Mouse (Mus musculus): Measurements from ENCODE around the gene Ets1. TPM values are rescaled to one million over a fixed set of nuclear protein-coding genes. Genes with fewer than 3 reads are reported as not detected.

Ets1 gene
- total and polyA plus RNA-seq, 3 experiments, result 10.0 to 23.5 (median 19.8) TPM

GRCm38 (mm10) chr9:32745079-32745763 is 109.2 kb downstream of the Ets1 start:
- no peaks in the 10 kb centered on the region for H3K9me3 ChIP-seq (replicated peaks; ENCODE audit: low read length)
- dilution Hi-C loops (cut with MboI; ENCODE audit: extremely low pct_ligation_motif_present, extremely low pct_unique_long_range_greater_than_20kb, low sequenced_read_pairs), result no loop called here
- H3K27me3 ChIP-seq (replicated peaks), result no peaks in the 10 kb centered on the region
- H3K9ac ChIP-seq (ENCODE audit: insufficient read depth, low read depth), result no peak overlapping the region
- DNase-seq (ENCODE audit: extremely low read depth), result peak; percentile 89
- in situ Hi-C loops (cut with MboI; ENCODE audit: low pct_ligation_motif_present, low pct_unique_long_range_greater_than_20kb, low sequenced_read_pairs), result no loop called here
- peaks cover 38 to 98% of the 10 kb centered on the region in 2 experiments for H3K4me1 ChIP-seq (ENCODE audit: control insufficient read depth in 1 of 2, insufficient read depth in 2 of 2)
- no peaks in the 10 kb centered on the region for H3K79me2 ChIP-seq (replicated peaks; ENCODE audit: control insufficient read depth, extremely low read depth, insufficient read depth, poor library complexity, severe bottlenecking)
- TF ChIP-seq MXI1 (IDR thresholded peaks at IDR 0.05; ENCODE audit: low read depth, low read length) (0 out of 2 replicates have a peak, but pooled peaks have one; percentile 17), NELFE (IDR thresholded peaks at IDR 0.05; ENCODE audit: low read depth, low read length) (no peak), PAX5 (IDR thresholded peaks at IDR 0.05; ENCODE audit: low read length) (no peak), JUND (conservative IDR thresholded peaks at IDR 0.05; ENCODE audit: low read depth, low read length) (peak; percentile 86), MAX (IDR thresholded peaks at IDR 0.05; ENCODE audit: low read length) (0 out of 2 replicates have a peak, but pooled peaks have one; percentile 34), SMC3 (IDR thresholded peaks at IDR 0.05; ENCODE audit: low read depth, low read length) (no peak), BHLHE40 (IDR thresholded peaks at IDR 0.05; ENCODE audit: low read depth, low read length) (peak; percentile 87), MAFK (IDR thresholded peaks at IDR 0.05; ENCODE audit: insufficient replicate concordance, low read length) (peak; percentile 58; the same call in 1 of the 2 replicates), ZC3H11A (IDR thresholded peaks at IDR 0.05; ENCODE audit: low read depth, low read length) (no peak), MEF2A (IDR thresholded peaks at IDR 0.05; ENCODE audit: borderline replicate concordance, low read depth, low read length) (peak; percentile 90), ETS1 (conservative IDR thresholded peaks at IDR 0.05; ENCODE audit: low read depth, low read length) (peak; percentile 93), TBP (conservative IDR thresholded peaks at IDR 0.05; ENCODE audit: low read depth, low read length) (0 out of 2 replicates have a peak, but pooled peaks have one; percentile 32), IRF4 (IDR thresholded peaks at IDR 0.05; ENCODE audit: low read depth, low read length) (peak; percentile 95), EP300 (IDR thresholded peaks at IDR 0.05; ENCODE audit: low read length) (peak; percentile 86), JUN (IDR thresholded peaks at IDR 0.05; ENCODE audit: insufficient read depth, low read depth, low read length) (peak; percentile 86), MAZ (IDR thresholded peaks at IDR 0.05; ENCODE audit: low read depth, low read length) (peak; percentile 60; the same call in 1 of the 2 replicates)
- H3K4me2 ChIP-seq (ENCODE audit: insufficient read depth, low read depth, poor library complexity, severe bottlenecking), result peak overlapping the region; percentile 62
- H3K36me3 ChIP-seq (replicated peaks in 1 of 2; ENCODE audit: control insufficient read depth in 1 of 2, insufficient read depth in 1 of 2, low read length in 1 of 2), result peaks cover 0 to 48% of the 10 kb centered on the region in 2 experiments
- H3K4me3 ChIP-seq (replicated peaks in 1 of 3; ENCODE audit: low read depth in 2 of 3, low read length in 2 of 3, poor library complexity in 1 of 3), result no peak overlapping the region
- no peak overlapping the region for H3K27ac ChIP-seq (ENCODE audit: insufficient read depth, low read depth)

- Histone ChIP-seq H3K27me3 (replicated peaks) (no peaks in the 10 kb centered on the region), H3K9me3 (replicated peaks; ENCODE audit: low read length) (no peaks in the 10 kb centered on the region), H3K36me3 (replicated peaks in 1 of 2; ENCODE audit: control insufficient read depth in 1 of 2, insufficient read depth in 1 of 2, low read length in 1 of 2) (peaks cover 0 to 47% of the 10 kb centered on the region in 2 experiments), H3K9ac (ENCODE audit: insufficient read depth, low read depth) (no peak overlapping the region), H3K27ac (ENCODE audit: insufficient read depth, low read depth) (0 out of 2 replicates have a peak overlapping the region, but pooled peaks have one; percentile 5), H3K4me2 (ENCODE audit: insufficient read depth, low read depth, poor library complexity, severe bottlenecking) (peak overlapping the region; percentile 7; the same call in 1 of the 2 replicates), H3K4me1 (ENCODE audit: control insufficient read depth in 1 of 2, insufficient read depth in 2 of 2) (peaks cover 40 to 98% of the 10 kb centered on the region in 2 experiments), H3K4me3 (replicated peaks in 1 of 3; ENCODE audit: low read depth in 2 of 3, low read length in 2 of 3, poor library complexity in 1 of 3) (no peak overlapping the region), H3K79me2 (replicated peaks; ENCODE audit: control insufficient read depth, extremely low read depth, insufficient read depth, poor library complexity, severe bottlenecking) (no peaks in the 10 kb centered on the region)
- no peak for TF ChIP-seq JUND (conservative IDR thresholded peaks at IDR 0.05; ENCODE audit: low read depth, low read length)
- no peak for TF ChIP-seq MXI1 (IDR thresholded peaks at IDR 0.05; ENCODE audit: low read depth, low read length)
- no peak for TF ChIP-seq ZMIZ1 (IDR thresholded peaks at IDR 0.05; ENCODE audit: low read depth, low read length)
- TF ChIP-seq E2F4 (IDR thresholded peaks at IDR 0.05; ENCODE audit: insufficient replicate concordance, low read depth, low read length), result no peak
- no peak for TF ChIP-seq KAT2A (IDR thresholded peaks at IDR 0.05; ENCODE audit: insufficient replicate concordance, low read length)
- 0 out of 2 replicates have a peak, but pooled peaks have one; percentile 14 for TF ChIP-seq ZNF384 (IDR thresholded peaks at IDR 0.05; ENCODE audit: low read depth, low read length)
- TF ChIP-seq ETS1 (conservative IDR thresholded peaks at IDR 0.05; ENCODE audit: low read depth, low read length), result peak; percentile 75
- TF ChIP-seq BHLHE40 (IDR thresholded peaks at IDR 0.05; ENCODE audit: low read depth, low read length), result peak; percentile 52; the same call in 1 of the 2 replicates
- TF ChIP-seq MEF2A (IDR thresholded peaks at IDR 0.05; ENCODE audit: borderline replicate concordance, low read depth, low read length), result peak; percentile 55; the same call in 1 of the 2 replicates
- TF ChIP-seq ZKSCAN1 (IDR thresholded peaks at IDR 0.05; ENCODE audit: borderline replicate concordance, low read depth, low read length), result no peak
- TF ChIP-seq IRF4 (IDR thresholded peaks at IDR 0.05; ENCODE audit: low read depth, low read length), result no peak
- no peak for TF ChIP-seq TBP (conservative IDR thresholded peaks at IDR 0.05; ENCODE audit: low read depth, low read length)
- TF ChIP-seq CHD2 (IDR thresholded peaks at IDR 0.05; ENCODE audit: low read length), result peak; percentile 21; the same call in 1 of the 2 replicates
- no peak for TF ChIP-seq UBTF (IDR thresholded peaks at IDR 0.05; ENCODE audit: low read depth, low read length)
- peak; percentile 20 for TF ChIP-seq SIN3A (IDR thresholded peaks at IDR 0.05; ENCODE audit: low read length)
- TF ChIP-seq TCF12 (IDR thresholded peaks at IDR 0.05; ENCODE audit: low read depth, low read length), result peak; percentile 78
- peak; percentile 67; the same call in 1 of the 2 replicates for TF ChIP-seq EP300 (IDR thresholded peaks at IDR 0.05; ENCODE audit: low read length)
- no peak for TF ChIP-seq SMC3 (IDR thresholded peaks at IDR 0.05; ENCODE audit: low read depth, low read length)
- peak; percentile 27; the same call in 1 of the 2 replicates for TF ChIP-seq ELF1 (IDR thresholded peaks at IDR 0.05; ENCODE audit: low read depth, low read length)
- TF ChIP-seq NELFE (IDR thresholded peaks at IDR 0.05; ENCODE audit: low read depth, low read length), result 0 out of 2 replicates have a peak, but pooled peaks have one; percentile 25
- no peak for TF ChIP-seq MAFK (IDR thresholded peaks at IDR 0.05; ENCODE audit: insufficient replicate concordance, low read length)
- TF ChIP-seq USF2 (conservative IDR thresholded peaks at IDR 0.05; ENCODE audit: low read depth, low read length), result no peak
- no peak for TF ChIP-seq PAX5 (IDR thresholded peaks at IDR 0.05; ENCODE audit: low read length)
- in situ Hi-C loops (cut with MboI; ENCODE audit: low pct_ligation_motif_present, low pct_unique_long_range_greater_than_20kb, low sequenced_read_pairs), result no loop called here
- dilution Hi-C loops (cut with MboI; ENCODE audit: extremely low pct_ligation_motif_present, extremely low pct_unique_long_range_greater_than_20kb, low sequenced_read_pairs), result no loop called here
- peak; percentile 66 for DNase-seq (ENCODE audit: extremely low read depth)
These were observed 110.0 kb downstream of the Ets1 start for GRCm38 (mm10) chr9:32745998-32746397.

Measured in CH12.LX (cell line).